ENCODE assay signal across 8 mouse cellular contexts in the genomic region with DNA sequence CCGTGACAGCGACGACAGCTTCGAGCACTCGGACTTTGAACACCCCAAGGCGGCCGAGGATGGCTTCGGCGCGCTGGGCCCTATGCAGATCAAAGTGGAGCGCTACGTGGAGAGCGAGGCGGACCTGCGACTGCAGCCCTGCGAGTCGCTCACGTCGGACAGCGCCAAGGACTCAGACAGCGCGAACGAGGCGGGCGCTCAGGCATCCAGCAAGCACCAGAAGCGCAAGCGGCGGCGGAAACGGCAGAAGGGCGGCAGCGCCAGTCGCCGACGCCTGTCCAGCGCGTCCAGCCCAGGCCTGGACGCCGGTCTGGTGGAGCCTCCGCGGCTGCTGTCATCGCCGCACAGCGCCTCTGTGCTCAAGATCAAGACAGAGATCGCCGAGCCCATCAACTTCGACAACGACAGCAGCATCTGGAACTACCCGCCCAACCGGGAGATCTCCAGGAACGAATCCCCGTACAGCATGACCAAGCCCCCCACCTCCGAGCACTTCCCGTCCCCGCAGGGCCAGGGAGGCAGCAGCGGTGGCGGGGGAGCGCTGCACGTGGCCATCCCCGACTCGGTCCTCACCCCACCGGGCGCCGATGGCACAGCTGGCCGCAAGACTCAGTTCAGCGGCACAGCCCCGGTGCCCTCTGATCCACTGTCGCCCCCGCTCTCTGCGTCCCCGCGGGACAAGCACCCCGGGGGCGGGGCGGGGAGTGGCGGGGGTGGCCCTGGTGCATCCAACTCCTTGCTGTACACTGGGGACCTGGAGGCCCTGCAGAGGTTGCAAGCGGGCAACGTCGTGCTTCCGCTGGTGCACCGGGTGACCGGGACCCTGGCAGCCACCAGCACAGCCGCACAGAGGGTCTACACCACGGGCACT.
DNase-seq lines count a peak whose midpoint lies in the region; ATAC-seq lines count a peak whose summit lies in the region.

No protein-coding gene starts in this region.

- peaks cover 31% of the 10 kb centered on the region for H3K27me3 ChIP-seq in forebrain, embryonic 13.5 days
- peaks cover 13% of the 10 kb centered on the region; the same call in 1 of the 2 replicates for H3K27me3 ChIP-seq in hindbrain, embryonic 14.5 days (ENCODE audit: control insufficient read depth, insufficient read depth, low read length)
- H3K27me3 ChIP-seq in limb, embryonic 15.5 days: peaks cover 49% of the 10 kb centered on the region
- H3K27me3 ChIP-seq in neural tube, embryonic 14.5 days (ENCODE audit: control insufficient read depth, insufficient read depth, low read length): peaks cover 14% of the 10 kb centered on the region

- peaks cover 10% of the 10 kb centered on the region; the same call in 1 of the 2 replicates for H3K36me3 ChIP-seq in forebrain, embryonic 13.5 days (ENCODE audit: poor library complexity, severe bottlenecking)
- no peaks in the 10 kb centered on the region for H3K36me3 ChIP-seq in hindbrain, embryonic 14.5 days (replicated peaks; ENCODE audit: control insufficient read depth, insufficient read depth)
- H3K36me3 ChIP-seq in limb, embryonic 15.5 days: no peaks in the 10 kb centered on the region
- no peaks in the 10 kb centered on the region for H3K36me3 ChIP-seq in neural tube, embryonic 14.5 days (ENCODE audit: control insufficient read depth, insufficient read depth, low read length)

- H3K4me1 ChIP-seq in forebrain, embryonic 13.5 days: peaks cover 18% of the 10 kb centered on the region
- H3K4me1 ChIP-seq in hindbrain, embryonic 14.5 days (replicated peaks; ENCODE audit: control insufficient read depth, insufficient read depth, low read length): no peaks in the 10 kb centered on the region; the same call in 1 of the 2 replicates
- peaks cover 21% of the 10 kb centered on the region for H3K4me1 ChIP-seq in limb, embryonic 15.5 days
- peaks cover 3% of the 10 kb centered on the region; the same call in 1 of the 2 replicates for H3K4me1 ChIP-seq in neural tube, embryonic 14.5 days (ENCODE audit: control insufficient read depth, insufficient read depth, low read length)

- no peaks in the 10 kb centered on the region for H3K9me3 ChIP-seq in forebrain, embryonic 13.5 days (replicated peaks)
- no peaks in the 10 kb centered on the region for H3K9me3 ChIP-seq in hindbrain, embryonic 14.5 days (ENCODE audit: control insufficient read depth, low read length)
- H3K9me3 ChIP-seq in limb, embryonic 15.5 days: no peaks in the 10 kb centered on the region
- no peaks in the 10 kb centered on the region for H3K9me3 ChIP-seq in neural tube, embryonic 14.5 days (ENCODE audit: control insufficient read depth, low read length)

- peak; percentile 69 for ATAC-seq in forebrain, embryonic 13.5 days
- ATAC-seq in hindbrain, embryonic 14.5 days (ENCODE audit: low FRiP score): peak; percentile 34; the same call in 1 of the 2 replicates
- peak; percentile 72; the same call in 1 of the 2 replicates for ATAC-seq in limb, embryonic 15.5 days (ENCODE audit: insufficient number of reproducible peaks, low FRiP score, low TSS enrichment, low read depth)
- ATAC-seq in neural tube, embryonic 14.5 days (ENCODE audit: low read depth): peak; percentile 76
- no peak for ATAC-seq in activated CD4-positive, CD25-positive, alpha-beta regulatory T cell, adult 4 months

- H3K4me2 ChIP-seq in forebrain, embryonic 13.5 days: peak overlapping the region; percentile 70
- H3K4me2 ChIP-seq in hindbrain, embryonic 14.5 days (replicated peaks): peak overlapping the region; percentile 57
- peak overlapping the region; percentile 75 for H3K4me2 ChIP-seq in limb, embryonic 15.5 days
- peak overlapping the region; percentile 55 for H3K4me2 ChIP-seq in neural tube, embryonic 14.5 days (ENCODE audit: low read depth, low read length)

- 10% methylated on average over 82 of the region's 84 CpGs for WGBS in forebrain, embryonic 13.5 days
- 8% methylated on average over 84 of the region's 84 CpGs for WGBS in hindbrain, embryonic 14.5 days
- 6% methylated on average over 83 of the region's 84 CpGs for WGBS in limb, embryonic 15.5 days
- 10% methylated on average over 73 of the region's 84 CpGs for WGBS in neural tube, embryonic 14.5 days

- peak overlapping the region; percentile 42 for H3K4me3 ChIP-seq in forebrain, embryonic 13.5 days
- peak overlapping the region; percentile 31 for H3K4me3 ChIP-seq in hindbrain, embryonic 14.5 days (replicated peaks; ENCODE audit: low read length)
- H3K4me3 ChIP-seq in limb, embryonic 15.5 days: peak overlapping the region; percentile 42
- peak overlapping the region; percentile 36 for H3K4me3 ChIP-seq in neural tube, embryonic 14.5 days (ENCODE audit: low read depth, low read length)

- peak; percentile 24 for DNase-seq in urinary bladder, adult 2 months (ENCODE audit: low spot score)
- no peak for DNase-seq in urinary bladder, postnatal 10 days (ENCODE audit: low spot score)
- peak; percentile 54 for DNase-seq in hindbrain, embryonic 14.5 days (ENCODE audit: low spot score)
- no peak for DNase-seq in spleen, adult 12 weeks (ENCODE audit: low spot score)

- H3K27ac ChIP-seq in forebrain, embryonic 13.5 days: no peak overlapping the region
- H3K27ac ChIP-seq in hindbrain, embryonic 14.5 days: no peak overlapping the region
- H3K27ac ChIP-seq in limb, embryonic 15.5 days: no peak overlapping the region
- H3K27ac ChIP-seq in neural tube, embryonic 14.5 days (ENCODE audit: low read depth, low read length): no peak overlapping the region

- H3K9ac ChIP-seq in forebrain, embryonic 13.5 days: peak overlapping the region; percentile 63
- peak overlapping the region; percentile 47 for H3K9ac ChIP-seq in hindbrain, embryonic 14.5 days
- H3K9ac ChIP-seq in limb, embryonic 15.5 days: no peak overlapping the region
- peak overlapping the region; percentile 16; the same call in 1 of the 2 replicates for H3K9ac ChIP-seq in neural tube, embryonic 14.5 days (replicated peaks; ENCODE audit: low read depth, low read length)

Comparison
In these comparisons a context has a peak if more than half of its experiments do, and no peak if none do; other contexts are left out.
1. DNase-seq: peak in urinary bladder, adult 2 months (single experiment) and hindbrain, embryonic 14.5 days (single experiment); none in urinary bladder, postnatal 10 days (single experiment) and spleen, adult 12 weeks (single experiment).
2. Peak in every context shown above with its lines, with median percentiles within 50 percentile points of each other: H3K4me2 ChIP-seq and H3K4me3 ChIP-seq.